Mouse (Mus musculus) kidney, postnatal 14 days (tissue): ENCODE results near the gene Ms4a18.
A peak's percentile ranks its signal among the peaks of the same experiment; 100 is the strongest.

Experiments used
- DNase-seq: peaks from one replicate; pipeline ENCODE4 v3.0.0; 2022; ENCODE audit warnings: mixed read lengths

Gene Ms4a18

DNA sequence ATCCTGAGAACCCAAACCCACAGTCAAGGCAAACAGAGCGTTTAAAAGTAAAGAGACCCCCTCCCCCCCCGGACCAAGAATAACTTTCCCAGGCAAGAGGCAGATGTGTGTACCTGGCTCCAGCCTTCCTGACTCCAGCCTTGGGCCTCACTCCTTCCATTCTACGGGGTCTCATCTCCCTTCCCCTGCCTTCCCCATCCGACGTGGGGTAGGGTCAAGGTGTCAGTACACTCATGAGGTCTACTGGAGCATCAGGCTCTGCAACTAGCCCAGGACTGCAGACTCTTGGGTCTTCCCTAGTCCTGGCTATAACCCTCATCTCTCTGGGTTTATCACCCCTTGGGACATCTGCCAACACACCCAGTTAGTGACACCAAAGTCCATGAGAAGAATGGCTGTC, 37.6 kb downstream of the Ms4a18 start:
- DNase-seq, result no peak

DNA sequence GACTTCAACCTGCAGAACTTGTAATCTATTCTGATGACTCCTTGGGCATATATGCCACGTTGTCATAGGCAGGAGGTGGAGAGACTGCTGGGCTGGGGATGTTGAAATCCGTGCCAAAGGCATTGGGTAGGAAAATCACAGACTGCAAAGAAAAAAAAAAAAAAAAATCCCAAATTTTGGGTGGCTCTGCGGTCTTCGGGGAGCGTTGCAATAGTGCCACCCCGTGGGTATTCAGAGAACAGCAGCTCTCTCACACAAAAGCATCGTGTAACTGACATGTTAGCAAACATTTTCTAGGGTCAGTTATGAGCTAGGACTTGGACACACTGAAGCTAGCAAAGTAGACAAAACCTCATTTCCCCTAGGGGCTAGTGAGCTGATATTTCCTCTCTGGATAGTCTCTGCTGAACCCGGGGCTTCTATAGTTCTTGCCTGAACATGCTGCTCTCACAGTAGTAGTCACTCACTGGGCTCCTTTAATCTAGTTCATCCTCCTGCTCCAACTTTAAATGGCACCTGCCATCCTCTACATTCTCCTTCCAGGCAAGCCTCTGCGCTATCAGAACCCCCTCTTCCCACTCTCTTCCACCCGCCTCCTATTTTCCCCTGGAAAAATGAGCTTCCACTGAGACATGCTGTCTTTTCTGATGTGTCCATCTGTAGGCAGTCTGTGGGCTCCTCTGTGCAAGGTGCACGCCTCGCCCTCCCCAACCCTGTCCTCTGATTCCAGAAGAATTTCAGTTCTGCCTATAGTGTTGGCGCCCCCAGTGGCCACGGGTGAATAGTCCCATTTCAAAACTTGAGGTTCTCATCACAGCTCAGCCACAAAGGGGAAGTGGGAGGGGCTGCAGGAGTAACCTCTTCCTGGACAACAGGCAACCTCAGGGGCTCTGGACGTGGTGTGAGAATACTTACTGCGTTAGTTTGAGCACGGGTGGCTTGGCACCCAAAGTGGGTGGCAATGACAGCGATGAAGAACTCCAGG, 38.4 kb downstream of the Ms4a18 start:
- peak; percentile 78 for DNase-seq

DNA sequence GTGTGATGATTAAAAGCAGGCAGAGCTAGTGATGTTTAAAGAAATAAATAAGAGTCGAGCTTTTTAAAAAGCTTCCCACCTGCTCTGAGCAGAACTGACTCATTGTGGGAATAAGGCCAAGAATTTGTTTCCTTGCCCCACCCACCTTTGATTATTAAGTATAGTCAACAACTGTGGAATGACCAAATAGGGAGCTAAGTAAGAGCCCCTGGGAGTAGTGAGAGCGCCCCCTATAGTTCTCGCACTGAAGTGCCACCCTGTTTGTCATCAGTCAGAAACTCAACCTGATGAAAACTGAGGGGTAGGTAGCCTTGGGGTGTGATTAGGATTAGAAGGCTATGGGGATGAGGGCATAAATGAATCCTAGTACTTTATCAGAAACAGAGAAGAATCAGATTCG, 41.5 kb downstream of the Ms4a18 start:
- DNase-seq, result no peak

DNA sequence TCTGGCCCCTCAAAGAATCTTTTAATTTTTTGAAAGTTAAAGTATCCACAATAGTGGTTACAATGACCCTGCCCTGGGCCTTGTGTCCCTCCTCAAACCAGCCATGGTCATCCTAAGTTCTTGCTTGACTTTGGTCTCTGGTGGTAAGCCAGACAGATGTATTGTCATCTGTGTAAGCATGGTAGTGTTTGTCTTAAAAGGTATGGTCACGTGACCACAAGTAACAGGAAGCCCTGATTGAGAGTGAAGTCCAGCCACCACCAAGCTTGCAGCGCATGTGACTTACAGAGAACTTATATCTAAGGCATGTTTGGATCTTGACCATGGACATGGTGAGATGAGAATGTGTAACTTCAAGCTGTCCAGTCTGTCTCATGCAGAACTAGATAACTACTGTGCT, 42.6 kb downstream of the Ms4a18 start:
- DNase-seq, result no peak

DNA sequence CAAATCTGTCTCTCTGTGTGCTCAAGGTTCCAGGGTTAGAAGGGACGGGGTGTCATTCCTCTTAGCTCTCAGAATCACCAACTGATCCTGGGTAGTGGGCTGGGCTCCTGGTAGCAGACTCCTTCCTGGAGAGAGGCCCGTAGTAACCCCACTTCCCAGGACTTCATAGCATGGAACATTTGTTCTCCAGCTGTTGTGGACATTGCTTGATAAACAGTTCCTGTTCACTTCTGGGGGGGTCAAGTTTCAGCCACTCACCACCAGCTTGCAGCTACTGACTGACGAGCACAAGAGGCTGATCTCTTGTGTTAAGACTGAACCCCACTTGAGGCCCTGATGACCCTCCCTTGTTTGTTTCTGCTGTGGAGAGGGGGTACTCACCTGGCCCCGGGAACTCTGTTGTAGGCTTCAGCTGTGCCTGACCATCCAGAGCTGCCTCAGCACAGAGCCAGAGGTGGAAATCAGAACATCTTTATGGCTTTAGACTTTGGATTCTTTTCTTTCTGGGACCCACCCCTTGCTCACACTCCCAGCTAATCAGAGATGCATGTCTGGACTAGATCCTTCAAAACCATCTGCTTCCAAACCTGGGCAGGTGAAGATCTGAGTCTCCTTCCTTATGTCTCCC, 43.5 kb downstream of the Ms4a18 start, which contains the start of gene Ms4a10:
TSS of gene Ms4a10 (minus strand) at position 433 of the 628 bp plus-strand sequence.
- peak; percentile 37 for DNase-seq

DNA sequence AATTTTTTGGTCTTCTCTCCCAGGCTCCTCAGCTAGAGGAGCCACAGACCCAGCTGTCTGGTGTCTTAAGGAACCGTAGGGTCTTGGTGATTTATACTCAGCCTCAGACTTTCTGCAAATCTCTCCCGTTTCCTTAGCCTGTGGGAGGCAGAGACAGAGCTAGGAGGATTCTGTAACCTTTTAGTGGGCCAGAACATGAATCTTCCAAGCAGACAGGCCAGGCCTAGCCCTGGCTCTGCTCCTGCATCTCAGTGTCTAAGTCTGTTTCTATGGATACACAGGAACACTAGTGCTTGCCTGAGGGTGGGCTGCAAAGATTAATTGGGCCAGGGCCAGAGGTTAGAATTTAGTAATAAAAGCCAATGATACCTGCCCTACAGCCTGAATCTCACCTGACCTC, 44.6 kb downstream of the Ms4a18 start:
- DNase-seq, result peak; percentile 8

DNA sequence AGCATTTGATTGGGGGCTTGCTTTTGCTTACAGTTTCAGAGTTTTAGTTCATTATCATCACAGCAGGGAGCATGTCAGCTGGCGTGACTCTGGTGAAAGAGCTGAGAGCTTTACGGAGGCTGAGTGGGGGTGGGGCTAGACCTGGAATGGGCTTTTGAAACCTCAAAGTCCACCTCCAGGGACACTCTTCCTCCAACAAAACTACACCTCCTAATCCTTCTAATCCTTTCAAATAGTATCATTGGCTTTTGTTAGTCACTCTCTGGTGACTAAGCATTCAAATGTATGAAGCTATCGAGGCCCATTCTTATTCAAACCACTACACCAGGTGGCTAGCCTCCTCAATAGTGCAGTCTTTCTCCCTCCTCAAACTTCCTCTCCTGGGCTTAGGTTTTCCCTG, 45.2 kb downstream of the Ms4a18 start:
- DNase-seq, result no peak

DNA sequence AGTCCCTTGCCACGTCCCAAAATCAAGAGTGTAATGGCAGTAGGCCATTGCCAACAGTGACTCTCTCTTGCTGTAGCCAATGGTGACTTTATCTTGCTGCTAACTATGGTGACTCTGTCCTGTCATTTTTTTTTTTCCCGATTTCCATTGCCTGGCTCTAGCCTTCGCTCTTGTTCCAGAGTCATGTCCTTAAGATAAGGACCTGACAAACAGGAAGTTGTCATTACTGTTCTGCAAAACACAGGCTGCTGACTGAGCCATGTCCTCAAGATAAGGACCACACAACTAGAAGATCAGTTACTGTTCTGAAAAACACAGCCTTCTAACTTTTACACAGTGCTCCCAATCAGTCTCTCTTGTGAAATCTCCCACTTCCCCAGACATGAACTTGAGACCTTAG, 47.4 kb downstream of the Ms4a18 start:
- peak; percentile 7 for DNase-seq

DNA sequence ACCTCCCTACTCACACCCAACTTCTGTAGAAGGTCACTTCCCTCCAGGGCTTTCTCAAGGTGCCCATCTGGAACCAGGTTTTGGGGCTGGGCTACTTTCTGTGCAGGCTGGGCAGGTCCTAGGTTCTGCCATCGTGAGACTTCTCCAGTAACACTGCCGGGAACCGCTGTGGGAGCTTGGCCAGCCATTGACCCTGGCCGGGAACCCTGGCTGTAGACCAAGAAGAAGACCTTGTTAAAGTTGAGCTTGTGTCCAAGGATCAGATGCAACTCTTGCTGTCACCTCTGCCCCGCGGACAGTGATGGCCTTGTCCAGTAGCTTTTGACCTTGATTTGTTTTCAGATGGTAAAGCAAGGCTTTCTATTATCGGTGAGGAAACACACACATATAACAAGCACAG, 49.3 kb downstream of the Ms4a18 start:
- no peak for DNase-seq

DNA sequence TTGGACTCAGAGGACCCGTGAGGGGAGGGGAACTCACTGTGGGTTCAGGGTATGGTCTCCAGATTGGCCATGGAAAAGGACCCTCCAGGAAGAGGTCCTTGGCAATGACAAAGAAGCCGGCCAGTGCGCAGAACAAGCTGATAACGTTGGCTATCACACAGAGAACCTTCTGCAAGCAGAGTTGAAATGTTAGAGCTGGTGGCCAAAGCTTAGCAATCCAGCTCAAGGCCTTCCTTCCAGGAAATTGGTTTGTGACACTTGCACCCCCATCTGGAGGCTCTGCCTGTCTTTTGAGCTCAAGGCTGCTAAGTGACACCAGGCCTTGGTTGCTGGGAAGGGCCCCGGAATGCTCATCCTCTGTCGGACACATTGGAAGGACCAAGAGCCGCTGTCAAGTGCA, 52.1 kb downstream of the Ms4a18 start:
- DNase-seq, result no peak

DNA sequence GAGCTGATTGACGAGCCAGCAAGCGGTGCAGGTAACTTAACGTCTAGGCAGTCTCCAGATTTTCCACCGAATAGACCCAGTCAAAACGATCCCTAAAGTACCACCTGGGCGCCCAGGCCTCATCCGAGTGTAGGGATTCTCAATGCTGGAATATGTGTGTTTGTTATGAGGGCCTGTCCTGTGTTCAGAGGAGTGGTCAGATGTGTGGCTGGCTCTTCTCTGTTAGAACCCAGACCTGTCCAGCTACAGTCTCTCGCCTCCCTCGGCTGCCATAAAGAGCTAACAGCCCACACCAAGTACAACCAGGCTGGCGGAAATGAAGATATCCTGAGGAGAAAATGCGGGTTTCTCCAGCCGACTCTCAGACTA, 57.9 kb downstream of the Ms4a18 start:
- no peak for DNase-seq

DNA sequence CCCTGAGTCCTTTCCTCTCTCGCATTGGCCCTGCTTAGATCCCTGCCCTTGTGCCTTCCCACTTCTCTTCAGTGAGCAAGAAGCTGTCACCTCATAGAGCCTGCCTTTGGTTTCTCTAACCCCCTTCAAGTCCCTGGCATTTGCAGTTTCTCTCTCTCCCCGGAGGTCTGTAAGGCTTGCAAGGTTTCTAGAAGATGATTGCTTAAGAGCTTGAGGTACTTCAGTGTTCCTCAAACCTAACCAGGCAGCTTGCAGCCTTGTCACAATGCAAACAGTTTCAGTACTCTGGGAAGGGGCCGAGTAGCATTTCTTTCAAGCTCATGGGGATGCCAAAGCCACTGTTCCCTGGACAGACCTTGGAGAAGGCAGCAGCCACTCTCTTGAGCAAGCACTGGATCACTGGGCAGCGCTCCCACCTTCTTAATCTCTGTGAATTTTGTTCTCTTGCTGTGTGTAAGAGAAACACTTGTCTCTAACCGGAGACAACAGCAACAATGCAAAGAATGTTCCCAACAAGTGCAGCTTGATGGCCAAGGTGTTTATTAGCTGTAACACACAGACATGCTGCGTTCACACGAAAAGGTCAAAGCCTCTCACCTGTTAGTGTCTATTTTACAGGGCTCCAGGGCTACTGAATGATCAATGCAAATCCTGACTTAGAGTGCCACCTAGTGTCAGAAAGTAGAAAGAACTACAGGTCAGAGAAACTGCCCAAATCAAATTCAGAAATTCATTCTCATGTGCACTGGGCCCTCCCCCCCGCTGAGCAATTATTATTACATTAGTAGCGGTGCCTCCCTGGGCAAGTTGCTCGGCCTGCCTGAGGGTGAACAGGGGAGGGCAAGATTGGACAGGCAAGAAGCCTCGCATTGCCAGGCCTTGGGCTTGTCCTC, 58.5 kb downstream of the Ms4a18 start:
- peak; percentile 65 for DNase-seq

DNA sequence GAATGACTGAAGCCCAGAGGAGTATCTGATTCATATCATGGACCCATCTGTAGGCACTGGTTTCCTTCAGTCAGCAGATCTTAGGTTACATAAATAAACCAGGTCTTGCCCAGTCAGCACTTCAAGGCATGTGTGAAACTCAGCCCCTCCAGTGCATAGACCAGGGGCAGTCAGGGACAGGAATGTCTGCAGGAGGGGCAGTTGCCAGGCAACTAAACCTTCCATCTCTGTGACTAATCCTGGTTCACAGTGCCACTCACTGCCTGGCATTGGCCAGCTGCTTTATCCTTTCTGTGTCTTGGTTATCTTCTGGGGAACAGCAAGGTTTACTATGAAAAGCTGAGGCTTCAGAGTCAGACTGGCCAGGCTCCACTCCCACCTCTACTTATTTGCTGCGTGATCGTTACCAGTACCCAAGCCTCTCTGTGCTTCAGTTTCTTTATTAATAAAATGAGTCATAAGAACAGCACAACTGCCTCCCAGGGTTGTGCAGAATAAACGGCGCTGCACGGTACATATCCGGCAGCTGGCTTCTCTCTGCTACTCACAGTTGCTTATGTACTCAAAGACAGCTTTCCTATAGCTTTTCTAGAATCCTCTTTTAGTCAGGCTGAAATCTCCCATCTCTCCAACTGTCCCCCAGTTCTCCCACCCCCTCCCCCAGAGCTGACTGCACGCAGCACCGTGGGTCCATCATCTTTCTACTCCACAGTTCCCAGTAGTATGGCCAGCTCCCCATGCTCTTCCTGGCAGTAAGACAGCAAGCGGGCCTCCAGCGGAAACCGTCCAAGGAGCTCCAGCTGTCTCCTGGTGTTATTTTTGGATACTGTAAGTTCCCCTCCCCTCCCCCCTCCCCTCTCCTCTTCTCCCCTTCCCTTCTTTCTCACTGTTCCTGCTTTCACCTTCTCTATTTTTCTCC, 65.6 kb downstream of the Ms4a18 start:
- DNase-seq, result peak; percentile 58

DNA sequence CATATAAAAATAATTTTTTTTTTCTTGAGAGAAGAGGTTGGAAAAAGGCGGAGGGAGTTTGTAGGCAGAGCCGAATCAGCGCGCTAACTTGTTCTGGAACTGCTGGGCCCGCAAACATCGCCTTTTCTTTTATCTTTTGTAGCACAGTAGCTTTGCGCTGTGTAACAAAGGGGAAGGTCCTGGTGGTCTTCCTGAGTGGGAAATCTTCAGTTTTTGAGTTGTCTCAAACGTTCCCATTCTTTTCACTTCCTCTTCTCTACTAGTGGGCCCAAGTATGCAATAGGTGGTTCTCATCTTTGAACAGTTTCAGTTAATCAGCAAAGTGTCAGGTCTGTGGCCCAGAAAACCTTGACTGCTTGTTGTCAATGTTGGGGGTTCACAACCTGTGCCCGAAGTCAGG, 68.3 kb downstream of the Ms4a18 start:
- DNase-seq, result no peak

DNA sequence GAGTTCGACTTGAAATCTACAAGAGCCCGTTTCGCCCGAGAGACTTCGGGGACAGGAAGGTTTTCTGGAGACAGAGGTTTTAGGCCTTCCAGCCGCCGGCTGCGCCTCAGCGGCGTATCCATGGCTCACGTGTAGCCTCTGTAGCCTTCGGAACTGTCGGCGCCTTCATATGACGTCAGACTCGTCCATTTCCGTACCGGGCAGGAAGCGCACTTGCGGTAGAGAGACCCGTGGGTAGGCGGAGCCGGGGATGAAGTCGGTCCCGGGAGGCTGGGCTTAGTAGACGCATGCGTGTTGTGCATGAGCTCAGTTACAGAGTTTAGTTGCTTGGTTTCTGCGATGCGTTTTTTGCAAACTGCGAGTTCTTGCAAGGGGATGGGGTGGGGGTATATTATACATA, 68.7 kb downstream of the Ms4a18 start, which contains the start of gene Ccdc86:
TSS of gene Ccdc86 (minus strand) at position 155 of the 400 bp plus-strand sequence.
- DNase-seq, result peak; percentile 97

DNA sequence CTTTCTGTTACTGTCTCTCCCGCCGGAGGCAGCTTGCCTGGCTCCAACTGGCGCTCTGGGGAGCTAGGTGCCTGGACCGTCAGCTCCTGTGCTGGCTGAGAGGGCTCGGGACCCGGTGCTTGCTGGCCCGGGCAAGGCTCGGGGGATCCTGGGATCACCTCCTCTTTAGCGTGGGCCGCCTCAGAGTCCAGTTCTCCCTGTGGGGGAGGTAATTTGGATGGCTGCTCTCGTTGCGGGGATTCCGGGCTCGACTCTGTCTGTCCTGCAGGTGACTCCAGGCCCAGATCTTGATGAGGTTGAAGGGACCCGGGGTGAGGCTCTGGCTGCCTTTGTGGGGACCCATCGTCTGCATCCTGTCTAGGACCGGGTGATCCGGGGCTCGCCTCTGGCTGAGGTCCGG, 69.4 kb downstream of the Ms4a18 start:
- no peak for DNase-seq

DNA sequence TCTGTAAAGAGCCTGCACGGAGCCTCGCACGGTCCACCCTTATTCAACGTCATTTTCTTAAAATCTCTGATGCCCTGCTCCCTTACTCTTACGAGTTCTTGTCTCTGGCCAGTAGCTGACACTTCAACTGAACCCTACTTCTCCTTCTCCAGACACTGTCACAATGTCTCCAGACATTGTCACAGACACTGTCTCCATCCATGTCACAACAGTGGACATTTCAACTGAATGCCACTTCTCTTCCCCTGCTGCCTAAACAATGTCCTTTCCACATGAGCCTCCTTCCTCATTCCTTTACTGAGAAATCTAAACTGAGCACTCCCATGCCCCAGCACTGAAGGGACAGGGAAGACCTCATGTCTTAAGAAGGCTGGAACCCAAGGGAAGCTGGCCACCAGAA, 70.6 kb downstream of the Ms4a18 start:
- DNase-seq, result no peak
